Mouse (Mus musculus): ENCODE results near the gene Cnih3. TPM values are rescaled to one million over a fixed set of nuclear protein-coding genes. Genes with fewer than 3 reads are reported as not detected.

Gene Cnih3
- polyA plus RNA-seq, 1 experiment from 2014 or later = not detected

DNA sequence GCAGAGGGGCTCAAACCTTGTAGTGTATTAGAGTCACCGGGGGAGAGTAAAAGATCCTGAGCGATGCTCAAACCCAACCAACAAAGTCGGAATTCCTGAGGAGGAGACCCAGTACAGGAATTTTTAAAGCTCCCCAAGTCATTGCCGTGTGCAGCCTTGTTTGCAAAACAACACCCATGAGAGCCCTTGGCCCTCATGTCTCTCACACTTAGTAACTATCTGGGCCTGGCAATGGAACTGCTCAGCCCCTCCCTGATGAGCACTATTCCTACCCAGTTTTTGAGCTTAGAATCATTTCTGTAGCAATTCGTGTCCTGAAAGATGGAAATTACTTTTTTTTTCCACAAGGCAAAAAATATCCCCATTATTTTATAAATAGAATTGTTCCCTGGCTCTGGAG lies 74.0 kb downstream of the Cnih3 start:
- Histone ChIP-seq H3K36me3 (no peaks in the 10 kb centered on the region), H3K9ac (no peak overlapping the region), H3K4me3 (replicated peaks) (no peak overlapping the region), H3K4me2 (no peak overlapping the region), H3K27me3 (no peaks in the 10 kb centered on the region), H3K9me3 (replicated peaks) (no peaks in the 10 kb centered on the region), H3K4me1 (replicated peaks) (no peaks in the 10 kb centered on the region), H3K27ac (no peak overlapping the region)
- no peak for ATAC-seq (ENCODE audit: low read depth)
- WGBS (ENCODE audit: insufficient replicate concordance) = 65% methylated on average over 5 of the region's 5 CpGs
- DNase-seq = no peak

DNA sequence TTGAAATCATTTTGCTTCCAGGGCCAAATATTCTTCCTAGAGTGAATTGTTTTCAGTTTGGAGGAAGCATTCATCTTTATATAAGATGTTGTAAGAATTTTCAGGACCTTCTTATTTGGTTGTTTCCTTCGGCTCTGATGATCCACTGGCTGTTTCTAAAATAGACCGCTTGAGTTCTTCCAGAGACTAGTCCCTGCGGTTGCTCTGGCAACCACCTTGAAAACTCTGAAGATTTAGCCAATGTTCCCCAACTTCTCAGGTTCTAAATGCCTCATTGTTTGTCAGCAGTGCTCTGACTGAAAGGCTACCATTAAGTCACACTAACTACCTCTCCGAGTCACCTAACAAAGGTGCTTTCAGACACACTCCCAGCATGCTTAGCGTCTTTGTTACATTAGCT lies 80.8 kb downstream of the Cnih3 start:
- ATAC-seq (ENCODE audit: low read depth) = no peak
- Histone ChIP-seq H3K9me3 (replicated peaks) (no peaks in the 10 kb centered on the region), H3K27me3 (no peaks in the 10 kb centered on the region), H3K4me3 (replicated peaks) (no peak overlapping the region), H3K27ac (no peak overlapping the region), H3K36me3 (no peaks in the 10 kb centered on the region), H3K9ac (no peak overlapping the region), H3K4me2 (no peak overlapping the region), H3K4me1 (replicated peaks) (no peaks in the 10 kb centered on the region)
- DNase-seq = no peak
- 75% methylated on average over 5 of the region's 5 CpGs for WGBS (ENCODE audit: insufficient replicate concordance)

DNA sequence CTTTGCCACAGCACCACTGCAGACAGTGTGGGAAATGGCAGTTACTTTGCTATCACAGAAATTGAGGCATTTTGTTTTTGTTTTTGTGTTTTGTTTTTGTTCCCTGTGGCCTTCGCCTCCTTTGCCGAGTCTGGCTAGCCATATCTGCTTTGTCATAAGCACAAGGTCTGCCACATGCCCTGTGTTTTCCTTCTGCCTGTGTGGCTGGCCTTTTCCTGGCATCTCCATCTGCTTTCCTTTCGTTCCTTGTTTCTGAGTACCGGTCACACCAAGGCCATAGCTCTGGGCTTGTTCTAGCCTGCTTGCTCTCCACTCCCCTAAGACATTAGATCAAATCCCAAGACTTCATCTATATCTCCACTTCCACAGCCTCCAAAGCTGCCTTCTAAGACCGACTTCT lies 83.0 kb downstream of the Cnih3 start:
- WGBS (ENCODE audit: insufficient replicate concordance) = 64% methylated on average over 5 of the region's 5 CpGs
- Histone ChIP-seq H3K36me3 (no peaks in the 10 kb centered on the region), H3K9ac (no peak overlapping the region), H3K27me3 (no peaks in the 10 kb centered on the region), H3K9me3 (replicated peaks) (no peaks in the 10 kb centered on the region), H3K4me1 (replicated peaks) (no peaks in the 10 kb centered on the region), H3K4me2 (no peak overlapping the region), H3K27ac (no peak overlapping the region), H3K4me3 (replicated peaks) (no peak overlapping the region)
- no peak for DNase-seq
- no peak for ATAC-seq (ENCODE audit: low read depth)

DNA sequence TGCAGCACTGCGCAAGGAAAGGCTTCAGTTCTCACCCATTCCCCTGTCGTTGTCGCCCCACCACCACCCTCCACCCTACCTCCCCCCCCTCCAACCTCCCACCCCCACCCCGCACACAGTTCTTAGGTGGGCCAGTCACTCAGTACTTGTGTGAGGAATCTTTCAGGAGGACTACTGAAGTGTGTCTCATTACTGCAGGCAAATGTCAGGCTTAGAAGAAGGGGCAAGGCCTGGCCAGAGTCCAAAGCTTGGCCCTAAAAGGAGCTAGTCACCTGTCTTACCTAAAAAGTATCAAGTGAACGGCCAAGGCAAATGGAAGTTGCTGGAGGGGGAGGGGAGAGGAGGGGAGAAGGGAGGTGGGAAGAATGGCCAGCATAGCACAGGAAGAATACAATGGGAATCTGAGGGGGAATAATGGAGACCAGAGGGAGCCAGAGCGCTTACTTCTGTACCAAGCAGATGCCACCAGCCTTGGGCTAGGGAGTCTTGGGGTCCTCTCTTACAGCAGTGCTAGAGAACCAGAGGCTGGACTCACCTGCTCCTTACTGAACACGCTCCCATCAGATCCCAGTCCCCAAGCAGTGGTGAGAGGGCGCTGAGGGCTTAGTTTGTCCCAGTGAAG lies 88.7 kb downstream of the Cnih3 start:
- no peaks in the 10 kb centered on the region for H3K9me3 ChIP-seq (replicated peaks)
- WGBS (ENCODE audit: insufficient replicate concordance) = 60% methylated on average over 8 of the region's 8 CpGs
- H3K4me1 ChIP-seq (replicated peaks) = no peaks in the 10 kb centered on the region
- H3K27ac ChIP-seq = no peak overlapping the region
- ATAC-seq (ENCODE audit: low read depth) (no peak), DNase-seq (no peak)
- H3K4me3 ChIP-seq (replicated peaks) = no peak overlapping the region
- H3K4me2 ChIP-seq = no peak overlapping the region
- no peaks in the 10 kb centered on the region for H3K36me3 ChIP-seq
- H3K27me3 ChIP-seq = no peaks in the 10 kb centered on the region
- H3K9ac ChIP-seq = no peak overlapping the region

DNA sequence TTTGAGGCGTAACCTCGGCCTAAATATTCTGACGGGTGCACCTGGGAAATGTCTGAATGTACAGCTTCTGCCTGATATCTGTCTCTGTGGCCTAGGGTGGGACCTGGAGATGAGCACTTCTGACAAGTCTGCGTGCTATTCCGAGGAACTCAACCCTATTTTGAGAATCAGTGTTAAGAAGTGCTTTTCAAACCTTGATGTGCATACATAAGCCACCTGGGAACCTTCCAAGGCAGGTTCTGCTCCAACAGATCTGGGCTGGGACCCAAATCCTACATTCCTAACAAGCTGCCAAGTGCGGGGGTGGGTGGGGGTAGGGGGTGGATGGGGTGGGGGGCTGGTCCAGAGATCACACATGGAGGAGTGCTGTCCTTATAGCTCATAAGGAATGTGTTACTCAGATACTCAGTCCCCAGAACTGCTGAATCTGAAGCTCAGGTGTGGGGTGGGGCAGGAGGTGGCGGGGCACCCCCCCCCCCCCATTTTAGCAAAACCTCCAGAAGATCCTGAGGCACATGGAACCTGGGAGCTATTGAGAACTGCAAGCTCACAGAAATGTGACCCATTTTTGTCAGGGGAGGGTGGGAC lies 89.3 kb downstream of the Cnih3 start:
- no peaks in the 10 kb centered on the region for H3K4me1 ChIP-seq (replicated peaks)
- no peak overlapping the region for H3K27ac ChIP-seq
- WGBS (ENCODE audit: insufficient replicate concordance) = 63% methylated on average over 7 of the region's 7 CpGs

DNA sequence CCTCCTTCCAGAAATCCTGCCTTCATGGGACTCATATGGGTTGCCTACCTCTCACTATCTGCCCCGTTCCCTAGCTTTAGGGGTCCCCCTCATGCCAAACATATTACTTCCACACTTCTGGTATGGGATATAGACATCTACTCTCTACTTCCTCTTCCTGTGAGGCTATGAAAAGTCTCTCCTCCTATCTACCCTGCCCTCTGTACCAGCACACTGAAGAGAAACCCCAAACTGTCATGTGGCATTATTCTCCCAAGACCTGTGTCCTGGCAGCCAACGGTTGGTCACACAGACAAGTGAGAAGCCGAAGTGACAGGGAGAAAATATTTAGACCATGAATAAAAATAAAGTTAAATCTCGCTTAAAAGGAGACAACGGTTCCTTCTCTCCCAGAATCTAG lies 92.6 kb downstream of the Cnih3 start:
- H3K27me3 ChIP-seq = no peaks in the 10 kb centered on the region
- no peak overlapping the region for H3K4me2 ChIP-seq
- WGBS (ENCODE audit: insufficient replicate concordance) = 52% methylated on average over 5 of the region's 5 CpGs
- no peaks in the 10 kb centered on the region for H3K9me3 ChIP-seq (replicated peaks)
- H3K27ac ChIP-seq = no peak overlapping the region
- no peak overlapping the region for H3K9ac ChIP-seq
- no peaks in the 10 kb centered on the region for H3K36me3 ChIP-seq
- ATAC-seq (ENCODE audit: low read depth) (no peak), DNase-seq (no peak)
- H3K4me3 ChIP-seq (replicated peaks) = no peak overlapping the region
- no peaks in the 10 kb centered on the region for H3K4me1 ChIP-seq (replicated peaks)

More for the DNA sequence above, 89.3 kb downstream of the Cnih3 start:
- Histone ChIP-seq H3K36me3 (no peaks in the 10 kb centered on the region), H3K27me3 (no peaks in the 10 kb centered on the region), H3K9me3 (replicated peaks) (no peaks in the 10 kb centered on the region), H3K4me2 (no peak overlapping the region), H3K4me3 (replicated peaks) (no peak overlapping the region), H3K9ac (no peak overlapping the region)
- ATAC-seq (ENCODE audit: low read depth) = no peak
- no peak for DNase-seq

DNA sequence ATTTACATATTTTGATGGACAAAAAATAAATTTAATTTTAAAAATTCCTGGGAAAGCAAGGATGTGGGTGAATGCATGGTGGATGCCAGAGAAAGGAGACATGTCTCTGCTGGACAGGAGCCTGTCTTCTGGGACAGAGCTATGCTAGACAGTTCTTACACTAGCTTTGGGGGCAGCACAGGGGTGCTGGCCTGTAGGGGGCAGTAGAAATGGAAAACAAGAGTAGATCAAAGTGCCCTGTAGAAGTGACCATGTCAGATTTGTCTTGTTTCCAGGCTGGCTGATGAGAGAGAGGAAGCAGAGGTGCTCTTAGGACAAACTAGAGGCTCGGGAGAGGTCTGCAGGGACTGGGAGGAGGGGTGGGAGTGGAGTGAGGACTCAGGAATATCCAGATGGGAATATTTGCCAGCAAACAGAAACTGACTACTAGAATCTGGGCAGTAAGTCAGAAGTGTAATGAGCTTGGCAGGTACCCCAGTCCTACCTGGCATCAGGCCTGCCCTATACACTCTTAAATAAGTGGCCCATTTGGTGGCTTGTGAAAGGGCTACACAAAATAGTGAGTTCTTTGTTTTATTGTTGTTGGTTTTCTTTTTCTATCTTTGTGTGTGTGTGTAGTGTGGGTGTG lies 93.3 kb downstream of the Cnih3 start:
- H3K9ac ChIP-seq = no peak overlapping the region
- DNase-seq (no peak), ATAC-seq (ENCODE audit: low read depth) (no peak)
- H3K9me3 ChIP-seq (replicated peaks) = no peaks in the 10 kb centered on the region
- H3K4me2 ChIP-seq = no peak overlapping the region
- H3K36me3 ChIP-seq = no peaks in the 10 kb centered on the region
- H3K27ac ChIP-seq = no peak overlapping the region
- WGBS (ENCODE audit: insufficient replicate concordance) = 31% methylated on average over 1 of the region's 1 CpGs
- H3K4me1 ChIP-seq (replicated peaks) = no peaks in the 10 kb centered on the region
- no peaks in the 10 kb centered on the region for H3K27me3 ChIP-seq
- H3K4me3 ChIP-seq (replicated peaks) = no peak overlapping the region

DNA sequence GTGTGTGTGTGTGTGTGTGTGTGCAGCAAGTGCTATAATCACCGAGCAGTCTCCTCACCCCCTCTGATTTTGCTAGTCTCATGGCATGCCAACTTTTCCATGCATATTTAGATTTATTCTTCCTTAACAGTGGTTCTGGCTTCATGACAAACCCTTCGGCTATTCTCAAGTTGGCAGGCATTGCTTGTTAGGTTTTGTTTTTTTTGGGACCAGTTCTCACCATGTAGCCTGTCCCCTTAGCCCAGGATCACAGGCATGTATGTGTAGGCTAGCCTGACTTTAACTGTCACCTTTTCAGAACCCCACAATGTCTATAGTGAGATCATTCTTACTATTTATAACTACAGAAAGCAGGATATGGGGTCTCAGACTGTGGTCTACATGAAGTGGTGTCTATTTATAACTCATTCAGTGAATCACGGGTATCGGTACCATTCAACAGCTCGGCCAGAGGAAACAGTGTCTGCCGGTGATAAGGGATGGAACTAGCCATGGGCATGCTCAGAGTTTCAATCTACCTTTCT lies 94.2 kb downstream of the Cnih3 start:
- no peaks in the 10 kb centered on the region for H3K36me3 ChIP-seq
- H3K27ac ChIP-seq = no peak overlapping the region
- H3K4me3 ChIP-seq (replicated peaks) = no peak overlapping the region
- no peaks in the 10 kb centered on the region for H3K9me3 ChIP-seq (replicated peaks)
- H3K4me1 ChIP-seq (replicated peaks) = no peaks in the 10 kb centered on the region
- no peaks in the 10 kb centered on the region for H3K27me3 ChIP-seq
- no peak overlapping the region for H3K9ac ChIP-seq
- ATAC-seq (ENCODE audit: low read depth) = no peak
- no peak for DNase-seq
- H3K4me2 ChIP-seq = no peak overlapping the region
- 17% methylated on average over 6 of the region's 6 CpGs for WGBS (ENCODE audit: insufficient replicate concordance)

DNA sequence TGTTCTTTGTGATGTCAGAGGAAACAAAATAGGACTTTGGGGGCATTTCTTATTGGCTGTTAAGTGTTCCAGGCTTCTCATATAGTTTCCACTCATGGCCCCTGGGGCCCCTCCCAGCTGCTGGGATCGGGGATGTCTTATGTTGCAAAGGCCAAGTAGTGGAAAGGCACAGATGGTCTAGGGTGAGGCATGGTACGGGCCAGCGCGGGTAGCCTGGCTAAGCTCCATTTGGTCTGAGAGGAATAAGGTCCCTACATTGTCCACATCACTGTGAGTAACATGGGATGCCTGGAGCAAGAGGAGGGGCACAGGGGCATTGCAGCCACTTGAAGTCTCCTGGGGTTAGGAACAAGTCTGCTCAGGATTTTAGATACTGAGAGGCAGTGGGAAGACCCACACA lies 95.1 kb downstream of the Cnih3 start:
- no peaks in the 10 kb centered on the region for H3K9me3 ChIP-seq (replicated peaks)
- ATAC-seq (ENCODE audit: low read depth) (no peak), DNase-seq (no peak)
- H3K9ac ChIP-seq = no peak overlapping the region
- H3K4me1 ChIP-seq (replicated peaks) = no peaks in the 10 kb centered on the region
- H3K27ac ChIP-seq = no peak overlapping the region
- no peak overlapping the region for H3K4me2 ChIP-seq
- H3K4me3 ChIP-seq (replicated peaks) = no peak overlapping the region
- H3K36me3 ChIP-seq = no peaks in the 10 kb centered on the region
- 57% methylated on average over 4 of the region's 4 CpGs for WGBS (ENCODE audit: insufficient replicate concordance)
- no peaks in the 10 kb centered on the region for H3K27me3 ChIP-seq

DNA sequence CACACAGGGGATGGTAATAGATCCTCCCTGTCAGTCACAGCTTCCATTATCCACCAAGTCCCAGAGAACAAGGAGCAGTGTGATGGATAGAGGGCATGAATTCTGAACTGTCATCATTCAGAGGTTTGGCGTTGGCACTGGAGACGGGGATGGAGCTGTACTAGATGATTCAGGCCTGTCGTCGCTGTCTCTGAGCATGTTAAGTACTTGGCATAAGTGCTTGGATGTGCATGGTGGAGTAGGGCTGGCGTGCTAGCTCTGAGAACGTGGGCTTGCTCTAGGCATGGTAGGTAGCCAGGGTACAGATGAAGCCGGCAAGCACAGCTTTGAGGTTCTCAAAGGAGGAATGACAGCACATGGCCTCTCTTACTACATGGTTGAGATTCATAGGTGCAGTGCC lies 95.6 kb downstream of the Cnih3 start:
- no peaks in the 10 kb centered on the region for H3K9me3 ChIP-seq (replicated peaks)
- H3K27me3 ChIP-seq = no peaks in the 10 kb centered on the region
- no peak overlapping the region for H3K27ac ChIP-seq
- H3K9ac ChIP-seq = no peak overlapping the region
- no peaks in the 10 kb centered on the region for H3K36me3 ChIP-seq
- H3K4me2 ChIP-seq = no peak overlapping the region
- 72% methylated on average over 7 of the region's 7 CpGs for WGBS (ENCODE audit: insufficient replicate concordance)
- no peaks in the 10 kb centered on the region for H3K4me1 ChIP-seq (replicated peaks)
- no peak overlapping the region for H3K4me3 ChIP-seq (replicated peaks)
- DNase-seq = no peak
- ATAC-seq (ENCODE audit: low read depth) = no peak

DNA sequence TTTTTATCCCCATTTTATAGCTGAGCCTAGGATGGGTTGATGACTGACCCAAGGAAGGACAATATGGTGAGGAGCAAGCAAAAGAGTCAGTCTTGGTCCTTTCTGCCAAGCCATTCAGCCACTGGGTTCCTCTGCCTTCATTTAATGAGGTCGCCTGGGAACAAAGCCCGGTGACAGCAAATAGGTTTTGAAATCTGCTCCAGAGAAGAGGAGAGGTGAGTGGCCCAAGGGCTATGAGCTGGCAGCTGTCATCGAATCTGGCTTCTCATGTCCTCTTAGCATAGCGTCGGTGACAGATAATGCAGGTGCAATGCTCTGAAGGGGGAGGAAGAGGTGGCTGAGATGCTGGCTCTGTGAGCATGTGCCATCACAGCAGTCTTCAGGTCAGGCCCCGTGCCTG lies 100.7 kb downstream of the Cnih3 start:
- Histone ChIP-seq H3K27me3 (no peaks in the 10 kb centered on the region), H3K36me3 (no peaks in the 10 kb centered on the region), H3K4me2 (no peak overlapping the region), H3K9ac (no peak overlapping the region), H3K27ac (no peak overlapping the region), H3K4me3 (replicated peaks) (no peak overlapping the region), H3K9me3 (replicated peaks) (no peaks in the 10 kb centered on the region; the same call in 1 of the 2 replicates), H3K4me1 (replicated peaks) (no peaks in the 10 kb centered on the region)
- DNase-seq = no peak
- 64% methylated on average over 6 of the region's 6 CpGs for whole genome bisulfite sequencing (ENCODE audit: insufficient replicate concordance)
- ATAC-seq (ENCODE audit: low read depth) = no peak

DNA sequence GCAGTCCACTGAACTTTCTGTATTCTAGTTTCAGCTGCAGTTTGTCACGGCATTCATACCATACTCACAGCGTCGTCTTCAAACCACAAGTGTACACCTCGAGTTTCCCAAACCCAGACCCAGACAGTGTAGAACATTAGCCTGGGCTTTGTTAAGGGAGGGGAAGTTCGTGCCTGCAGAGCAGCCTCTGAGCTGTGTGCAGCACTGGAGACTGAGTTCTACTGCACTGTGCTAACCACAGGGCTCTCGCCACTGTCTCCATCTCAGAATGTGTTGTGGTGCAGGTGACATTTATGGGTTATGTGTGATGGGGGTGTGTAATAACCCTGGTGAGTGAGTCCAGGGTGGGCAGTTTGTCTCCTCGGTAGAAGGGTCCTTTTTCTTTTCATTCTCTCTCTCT lies 104.5 kb downstream of the Cnih3 start:
- no peak overlapping the region for H3K4me2 ChIP-seq
- no peak overlapping the region for H3K27ac ChIP-seq
- DNase-seq (no peak), ATAC-seq (ENCODE audit: low read depth) (no peak)
- H3K9ac ChIP-seq = no peak overlapping the region
- H3K9me3 ChIP-seq (replicated peaks) = no peaks in the 10 kb centered on the region; the same call in 1 of the 2 replicates
- H3K4me1 ChIP-seq (replicated peaks) = no peaks in the 10 kb centered on the region
- H3K4me3 ChIP-seq (replicated peaks) = no peak overlapping the region
- no peaks in the 10 kb centered on the region for H3K36me3 ChIP-seq
- 30% methylated on average over 7 of the region's 7 CpGs for WGBS (ENCODE audit: insufficient replicate concordance)
- H3K27me3 ChIP-seq = no peaks in the 10 kb centered on the region

Measured in liver, embryonic 13.5 days (tissue).